Mouse (Mus musculus): Measurements from ENCODE around the gene Gm20916. TPM values are rescaled to one million over a fixed set of nuclear protein-coding genes. Genes with fewer than 3 reads are reported as not detected.

The Gm20916 gene
- not detected for total RNA-seq (2023)

DNA sequence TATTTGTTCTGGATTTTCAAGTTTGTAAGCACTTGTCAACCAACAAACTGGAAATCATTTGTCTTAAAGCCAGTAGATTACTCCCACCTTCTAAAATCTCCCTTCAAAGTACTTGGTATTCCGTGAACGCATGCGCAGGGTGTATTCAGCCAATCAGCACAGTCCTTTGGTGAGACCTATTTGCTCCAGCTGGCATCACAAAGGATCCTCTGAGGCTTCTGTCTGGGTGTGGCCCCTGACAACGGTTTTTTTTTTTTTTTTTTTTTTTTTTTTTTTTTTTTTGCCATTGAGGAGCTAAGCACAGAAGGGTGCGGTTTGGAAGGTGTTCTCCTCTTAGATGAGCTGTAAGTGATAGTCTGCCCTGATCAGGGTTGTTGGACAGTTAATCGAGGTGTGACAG is at the start of gene Gm20916:
Gene Gm20916 (plus strand): TSS at position 301 of the 400 bp plus-strand sequence.

Other genes with a start within 250 kb of the Gm20916 start
- not detected for gene Gm20917, start 168.4 kb upstream of the Gm20916 start, total RNA-seq (2023)

Measured in neutrophil, adult 83 days (primary cell).